Mouse (Mus musculus): ENCODE results near the gene Gm5798. TPM values are rescaled to one million over a fixed set of nuclear protein-coding genes. Genes with fewer than 3 reads are reported as not detected.
"Not testable (repeated sequence)": the region's sequence is repeated elsewhere in the genome, so short reads cannot be mapped to it uniquely, and the experiment has no call there.

The Gm5798 gene
- not detected for total RNA-seq (2021)
- long read RNA-seq, experiment 1: 0 reads
- long read RNA-seq, experiment 2: 0 reads

DNA sequence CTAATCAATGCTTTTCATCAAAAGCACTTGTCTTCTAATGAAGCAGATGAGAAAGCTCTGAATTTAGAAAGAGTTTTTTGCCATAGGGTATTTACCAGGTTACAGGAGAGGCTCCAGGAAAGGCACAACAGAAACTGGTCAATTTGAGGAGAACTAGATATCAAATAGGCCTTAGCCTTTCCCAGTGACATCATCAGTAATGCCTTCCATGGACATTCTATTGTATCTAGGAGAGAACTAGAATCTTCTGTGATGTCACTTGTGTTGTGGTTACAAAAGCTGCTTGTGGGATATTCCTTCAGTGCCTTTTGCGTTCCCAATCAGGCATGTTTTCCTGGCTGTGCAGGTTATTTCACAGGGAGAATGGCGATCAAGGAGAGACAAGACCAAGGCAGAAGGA lies at the start of gene Gm5798:
TSS of gene Gm5798 (plus strand) at position 301 of the 400 bp plus-strand sequence.
- intact Hi-C loops (cut with DNase I); H3K4me3 ChIP-seq; DNase-seq; H3K27ac ChIP-seq: not testable (repeated sequence)

- intact Hi-C loops (cut with DNase I); DNase-seq; H3K4me3 ChIP-seq; H3K27ac ChIP-seq: not testable (repeated sequence)
Observed at GRCm38 (mm10) chr14:41386279-41386678, 37.9 kb downstream of the Gm5798 start, which contains the start of gene Gm7945. Gene Gm7945 (minus strand): TSS chr14:41386379.

Other genes with a start within 250 kb of the Gm5798 start
- gene Mat1a, start 243.6 kb upstream of the Gm5798 start, total RNA-seq (2021): not detected
- not detected for gene Sftpa1, start 216.8 kb upstream of the Gm5798 start, total RNA-seq (2021)
- not detected for gene Mbl1, start 197.2 kb upstream of the Gm5798 start, total RNA-seq (2021)
- not detected for gene Sftpd, start 163.5 kb upstream of the Gm5798 start, total RNA-seq (2021)
- not detected for gene Gm2832, start 69.8 kb upstream of the Gm5798 start, total RNA-seq (2021)
- gene Gm7945, start 37.8 kb downstream of the Gm5798 start, total RNA-seq (2021): not detected
- gene Gm6482, start 59.7 kb downstream of the Gm5798 start, total RNA-seq (2021): not detected
- gene Gm7954, start 104.9 kb downstream of the Gm5798 start, total RNA-seq (2021): not detected
- not detected for gene Gm3486, start 140.9 kb downstream of the Gm5798 start, total RNA-seq (2021)
- not detected for gene Gm7970, start 207.0 kb downstream of the Gm5798 start, total RNA-seq (2021)
- not detected for gene 1700049E17Rik2, start 224.6 kb downstream of the Gm5798 start, total RNA-seq (2021)

Measured in gastrocnemius, adult 2 months (tissue).